Mouse (Mus musculus) stomach, postnatal 0 days (tissue): ENCODE measurements at regions not wholly inside any gene's neighbourhood (a gene's known extent, or its start where the extent isn't known, plus 50 kb on each side); places are given as distances from the start of the nearest gene placed in this dataset.

Experiments
- ATAC-seq: fragments of 200-750 bp; cut with Nextera tagmentation; 2 replicates; pipeline ENCODE4 v1.8.0; 2017; ENCODE audit not compliant: low FRiP score, low TSS enrichment
- DNase-seq: peaks from one replicate; pipeline ENCODE4 v3.0.0-alpha.2; 2016; ENCODE audit warnings: low spot score
- H3K27ac ChIP-seq: fragments of 300-500 bp; sonication (generic); replicated peaks from 2 replicates; pipeline ENCODE4 v1.5.1; 2014; ENCODE audit warnings: mild to moderate bottlenecking, control low read depth
- H3K27me3 ChIP-seq: fragments of 300-500 bp; sonication (generic); 2 replicates; pipeline ENCODE4 v1.6.1; 2014; ENCODE audit warnings: low read length; ENCODE audit not compliant: control insufficient read depth, insufficient read depth
- H3K36me3 ChIP-seq: fragments of 300-500 bp; sonication (generic); 2 replicates; pipeline ENCODE4 v1.6.1; 2014; ENCODE audit warnings: low read length, mixed read lengths; ENCODE audit not compliant: control insufficient read depth, insufficient read depth
- H3K4me1 ChIP-seq: fragments of 300-500 bp; sonication (generic); replicated peaks from 2 replicates; pipeline ENCODE4 v1.6.1; 2014; ENCODE audit warnings: antibody characterized with exemption; ENCODE audit not compliant: control insufficient read depth, insufficient read depth
- H3K4me2 ChIP-seq: fragments of 300-500 bp; sonication (generic); replicated peaks from 2 replicates; pipeline ENCODE4 v1.6.1; 2014; ENCODE audit warnings: low read depth, mild to moderate bottlenecking, control low read depth, moderate library complexity
- H3K4me3 ChIP-seq: fragments of 300-500 bp; sonication (generic); 2 replicates; pipeline ENCODE4 v1.5.1; 2014; ENCODE audit warnings: low read depth, low read length, control low read depth
- H3K9ac ChIP-seq: fragments of 300-500 bp; sonication (generic); 2 replicates; pipeline ENCODE4 v1.6.1; 2014; ENCODE audit warnings: mild to moderate bottlenecking, low read length, control low read depth, mixed read lengths
- H3K9me3 ChIP-seq: fragments of 300-500 bp; sonication (generic); 2 replicates; pipeline ENCODE4 v1.6.1; 2016; ENCODE audit warnings: low read length; ENCODE audit not compliant: control insufficient read depth
- CTCF ChIP-seq: IDR thresholded peaks from 2 replicates; pipeline ENCODE4 v1.5.1; 2016; ENCODE audit warnings: antibody characterized with exemption, low read depth, mild to moderate bottlenecking, moderate library complexity
- EP300 ChIP-seq: optimal IDR thresholded peaks from 2 replicates; pipeline ENCODE3; 2016; ENCODE audit warnings: antibody characterized with exemption
- WGBS: fragments of 180-500 bp; shearing (Covaris S2); extraction: QIAGEN DNeasy Blood & Tissue Kit; methylation state at CpG from one replicate; pipeline ENCODE4 v1.1.7; 2014; 5-methylcytosine and 5-hydroxymethylcytosine counted together

GRCm38 (mm10) chr11:21422281-21422878, 51.4 kb upstream of the Ugp2 start:
- no peak overlapping the region for H3K27ac ChIP-seq
- WGBS, result 26% methylated on average over 2 of the region's 2 CpGs
- H3K36me3 ChIP-seq, result no peaks in the 10 kb centered on the region
- no peaks in the 10 kb centered on the region for H3K4me1 ChIP-seq
- H3K27me3 ChIP-seq, result no peaks in the 10 kb centered on the region
- H3K9me3 ChIP-seq, result no peaks in the 10 kb centered on the region
- H3K9ac ChIP-seq, result no peak overlapping the region
- ATAC-seq, result peak; percentile 81
- TF ChIP-seq CTCF, result no peak
- TF ChIP-seq EP300, result no peak
- H3K4me2 ChIP-seq, result no peak overlapping the region
- H3K4me3 ChIP-seq, result no peak overlapping the region
- DNase-seq, result no peak
